Mouse (Mus musculus) thymus, adult 2 months (tissue): Measurements from ENCODE around the gene Sox10. TPM values are rescaled to one million over a fixed set of nuclear protein-coding genes. Genes with fewer than 3 reads are reported as not detected.

Source experiments
- DNase-seq: peaks from one replicate; pipeline ENCODE4 v3.0.0; 2021
- H3K27ac ChIP-seq: fragments of 200-500 bp; 2 replicates; pipeline ENCODE4 v1.5.1; 2012; ENCODE audit warnings: low read length, control low read depth; ENCODE audit not compliant: control insufficient read depth, insufficient read depth
- H3K27me3 ChIP-seq: fragments of 200-500 bp; 2 replicates; pipeline ENCODE4 v1.6.1; 2012; ENCODE audit warnings: mild to moderate bottlenecking, low read length, moderate library complexity, mixed read lengths; ENCODE audit not compliant: control insufficient read depth, insufficient read depth
- H3K36me3 ChIP-seq: fragments of 200-500 bp; 2 replicates; pipeline ENCODE4 v1.6.1; 2012; ENCODE audit warnings: mild to moderate bottlenecking, low read length, moderate library complexity; ENCODE audit not compliant: control insufficient read depth, insufficient read depth
- H3K4me1 ChIP-seq: fragments of 200-500 bp; replicated peaks from 2 replicates; pipeline ENCODE4 v1.6.1; 2012; ENCODE audit warnings: low read length; ENCODE audit not compliant: control insufficient read depth, insufficient read depth
- H3K4me3 ChIP-seq: fragments of 200-500 bp; 2 replicates; pipeline ENCODE4 v1.5.1; 2012; ENCODE audit warnings: mild to moderate bottlenecking, low read length, control low read depth, moderate library complexity; ENCODE audit not compliant: control insufficient read depth, insufficient read depth
- CTCF ChIP-seq: fragments of 200-500 bp; IDR thresholded peaks from 2 replicates; pipeline ENCODE4 v1.5.1; 2012; ENCODE audit warnings: mild to moderate bottlenecking, control low read depth, low read length, moderate library complexity, borderline replicate concordance; ENCODE audit not compliant: control insufficient read depth, poor library complexity, insufficient read depth; ENCODE audit errors: extremely low read depth
- POLR2A ChIP-seq: fragments of 200-500 bp; IDR thresholded peaks from 2 replicates; pipeline ENCODE4 v1.6.1; 2012; ENCODE audit warnings: mild to moderate bottlenecking, low read length, control low read depth, moderate library complexity; ENCODE audit not compliant: control insufficient read depth, poor library complexity, insufficient read depth; ENCODE audit errors: extremely low read depth
- WGBS: fragments of 180-500 bp; shearing (Covaris S2); methylation state at CpG from one replicate; pipeline ENCODE4 v1.1.7; 2018; 5-methylcytosine and 5-hydroxymethylcytosine counted together
- polyA plus RNA-seq: library from polyadenylated mRNA; depleted of rRNA; stranded (reverse); fragments of >200 nt; gene quantifications from 2 replicates; pipeline ENCODE4 v1.2.3, GENCODE M21; 2012

Sox10 gene
- polyA plus RNA-seq, 1 experiment: 0.88 TPM

DNA sequence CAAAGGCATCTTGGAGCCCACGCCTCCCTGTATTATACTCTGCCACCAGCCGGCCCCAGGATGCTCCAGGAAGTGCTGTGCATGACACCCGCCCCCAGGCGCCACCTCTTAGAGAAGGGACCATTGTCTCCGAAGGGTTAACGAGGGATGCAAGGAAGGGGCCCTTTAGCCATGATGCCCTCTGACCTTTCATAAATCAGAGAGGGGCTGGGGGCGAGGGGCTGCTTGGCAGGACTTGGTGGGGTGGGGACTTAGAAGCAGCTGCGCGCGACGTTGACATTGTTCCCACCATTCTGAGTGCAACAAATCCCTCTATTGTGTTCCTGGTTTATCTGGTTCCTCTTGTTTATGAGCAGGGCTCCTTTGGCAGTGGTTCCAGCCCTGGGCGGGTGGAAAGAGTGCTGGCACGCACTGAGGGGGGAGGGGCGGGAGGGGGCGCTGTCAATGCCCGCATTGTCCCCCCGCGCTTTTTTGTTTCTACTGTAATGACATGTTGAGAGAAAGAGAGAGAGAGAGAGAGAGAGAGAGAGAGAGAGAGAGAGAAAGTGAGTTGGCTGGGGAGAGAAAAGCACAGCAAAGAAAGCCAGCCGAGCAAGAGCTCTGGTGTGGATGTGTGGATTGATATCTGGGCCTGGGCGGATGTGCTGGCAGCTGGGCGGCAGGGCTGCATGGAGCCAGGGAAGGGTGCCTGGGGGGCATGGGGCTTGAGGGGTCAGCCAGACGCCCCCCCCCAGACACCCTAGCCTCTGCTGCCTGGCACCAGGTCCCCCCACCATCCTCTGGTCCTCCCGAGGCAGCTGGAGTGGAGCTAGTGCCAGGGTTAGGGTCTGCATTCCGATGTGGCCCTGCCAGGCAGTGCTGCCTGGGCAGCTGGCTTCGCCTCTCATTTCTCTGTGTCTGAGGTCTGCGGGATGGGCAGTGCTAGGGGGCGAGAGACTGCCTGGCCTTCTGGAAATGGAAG is 28.1 kb upstream of the Sox10 start:
- TF ChIP-seq POLR2A (no peak), CTCF (no peak)
- H3K36me3 ChIP-seq: no peaks in the 10 kb centered on the region
- no peak for DNase-seq
- H3K27ac ChIP-seq: no peak overlapping the region
- no peaks in the 10 kb centered on the region for H3K4me1 ChIP-seq
- no peaks in the 10 kb centered on the region for H3K27me3 ChIP-seq
- H3K4me3 ChIP-seq: no peak overlapping the region
- WGBS: 81% methylated on average over 27 of the region's 27 CpGs

DNA sequence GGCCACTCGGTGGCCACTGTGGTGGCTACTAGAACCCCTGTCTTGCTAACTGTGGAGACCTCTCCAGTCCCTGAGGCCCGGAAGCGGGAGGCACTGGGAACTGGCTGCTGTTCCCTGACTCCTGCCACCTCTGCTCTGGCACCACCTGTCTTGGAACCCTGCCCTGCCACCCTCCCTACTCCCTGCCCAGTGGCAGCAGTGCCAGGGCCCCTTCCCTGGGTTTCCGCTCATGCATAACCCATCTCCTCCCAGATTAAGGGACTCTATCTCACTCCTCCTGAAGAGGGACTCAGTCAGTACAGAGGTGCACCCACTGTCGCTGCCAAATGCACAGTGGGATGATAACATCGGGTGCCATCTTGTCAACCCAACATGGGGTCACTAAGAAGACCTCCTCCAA is 27.4 kb upstream of the Sox10 start:
- Histone ChIP-seq H3K4me3 (no peak overlapping the region), H3K4me1 (no peaks in the 10 kb centered on the region), H3K27me3 (no peaks in the 10 kb centered on the region), H3K27ac (no peak overlapping the region), H3K36me3 (no peaks in the 10 kb centered on the region)
- no peak for DNase-seq
- TF ChIP-seq POLR2A (no peak), CTCF (no peak)
- WGBS: 95% methylated on average over 6 of the region's 6 CpGs

DNA sequence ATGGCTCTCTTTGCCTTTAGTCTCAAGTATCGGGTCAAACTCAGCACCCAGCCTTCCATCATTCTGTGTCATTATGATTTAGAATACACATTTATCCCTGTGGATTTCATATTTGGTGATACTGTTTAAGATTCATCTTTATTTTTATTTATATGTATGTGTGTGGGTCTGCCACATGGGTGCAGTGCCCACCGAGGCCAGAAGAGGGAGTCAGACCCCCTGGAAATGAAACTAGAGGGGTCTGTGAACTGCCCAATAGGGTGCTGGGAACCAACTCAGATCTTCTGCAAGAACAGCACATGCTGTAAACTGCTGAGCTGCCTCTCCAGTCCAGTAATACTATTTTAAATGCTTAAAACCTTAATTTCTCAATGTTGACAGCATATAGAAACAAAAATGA is 26.4 kb upstream of the Sox10 start:
- 97% methylated on average over 2 of the region's 2 CpGs for WGBS
- no peaks in the 10 kb centered on the region for H3K36me3 ChIP-seq

GRCm38 (mm10) chr15:79187819-79188218 is 22.8 kb upstream of the Sox10 start:
- H3K36me3 ChIP-seq: no peaks in the 10 kb centered on the region
- no peak for DNase-seq
- no peaks in the 10 kb centered on the region for H3K27me3 ChIP-seq
- H3K4me3 ChIP-seq: no peak overlapping the region
- no peak for TF ChIP-seq CTCF
- no peak for TF ChIP-seq POLR2A
- H3K4me1 ChIP-seq: no peaks in the 10 kb centered on the region
- 93% methylated on average over 8 of the region's 8 CpGs for WGBS
- H3K27ac ChIP-seq: no peak overlapping the region

More for the DNA sequence above, 26.4 kb upstream of the Sox10 start:
- Histone ChIP-seq H3K27ac (no peak overlapping the region), H3K4me3 (no peak overlapping the region), H3K27me3 (no peaks in the 10 kb centered on the region), H3K4me1 (no peaks in the 10 kb centered on the region)
- TF ChIP-seq CTCF: no peak
- no peak for TF ChIP-seq POLR2A
- DNase-seq: no peak

DNA sequence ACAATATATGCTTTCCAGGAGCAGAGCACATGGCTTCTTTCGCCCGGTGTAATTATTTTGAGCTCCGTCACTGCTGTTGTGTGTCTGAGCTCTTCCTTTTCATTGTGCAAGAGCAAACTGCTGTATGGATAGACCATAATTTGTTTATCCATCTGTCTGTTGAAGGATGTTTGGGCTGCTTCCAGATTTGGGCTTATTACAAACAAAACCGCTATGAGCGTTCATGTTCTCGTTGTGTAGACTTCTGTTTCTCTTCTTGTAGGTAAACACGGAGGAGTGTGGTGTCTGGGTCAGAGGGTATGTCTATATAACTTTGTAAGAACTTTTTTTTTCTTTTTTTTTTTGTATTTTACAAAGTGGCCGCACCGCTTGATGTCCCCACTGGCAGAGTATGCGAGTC is 20.2 kb upstream of the Sox10 start:
- no peak overlapping the region for H3K27ac ChIP-seq
- TF ChIP-seq POLR2A: no peak
- TF ChIP-seq CTCF: no peak
- H3K4me3 ChIP-seq: no peak overlapping the region
- H3K4me1 ChIP-seq: no peaks in the 10 kb centered on the region
- no peaks in the 10 kb centered on the region for H3K36me3 ChIP-seq
- 95% methylated on average over 10 of the region's 10 CpGs for WGBS
- DNase-seq: no peak
- H3K27me3 ChIP-seq: no peaks in the 10 kb centered on the region

DNA sequence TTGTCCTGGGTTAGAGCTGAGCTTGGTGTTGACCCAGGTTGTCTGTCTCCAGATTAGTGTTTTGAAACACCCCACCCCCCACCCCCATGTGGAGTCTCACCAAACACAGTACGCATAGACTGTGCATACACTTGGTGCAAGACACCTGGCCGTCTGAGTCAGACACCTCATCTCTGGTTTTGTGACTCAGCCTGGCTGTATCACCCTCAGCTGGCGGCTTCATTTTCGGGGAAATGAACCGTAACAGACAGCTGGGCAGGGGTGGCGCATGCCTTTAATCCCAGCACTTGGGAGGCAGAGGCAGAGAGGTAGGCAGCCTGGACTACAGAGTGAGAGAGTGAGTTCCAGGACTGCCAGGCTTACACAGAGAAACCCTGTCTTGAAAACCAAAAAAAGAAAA is 11.9 kb upstream of the Sox10 start:
- H3K27ac ChIP-seq: no peak overlapping the region
- DNase-seq: no peak
- TF ChIP-seq CTCF: no peak
- TF ChIP-seq POLR2A: no peak
- H3K4me3 ChIP-seq: no peak overlapping the region
- no peaks in the 10 kb centered on the region for H3K4me1 ChIP-seq
- no peaks in the 10 kb centered on the region for H3K36me3 ChIP-seq
- H3K27me3 ChIP-seq: no peaks in the 10 kb centered on the region
- WGBS: 41% methylated on average over 6 of the region's 6 CpGs
